Mouse (Mus musculus) effector memory CD4-positive, alpha-beta T cell, adult 5 months (primary cell): Measurements from ENCODE around the gene Gm28510. TPM values are rescaled to one million over a fixed set of nuclear protein-coding genes. Genes with fewer than 3 reads are reported as not detected.

Source experiments
- polyA plus RNA-seq: library from polyadenylated mRNA; unstranded; fragments of 100-300 nt; shearing (Covaris generic); gene quantifications from one replicate; pipeline ENCODE4 v1.2.1, GENCODE M21; 2017

The Gm28510 gene
- polyA plus RNA-seq: not detected

GRCm38 (mm10) chrY:10412437-10412836 lies at the start of gene Gm28510:
Gene Gm28510 (plus strand): TSS chrY:10412737.

Other genes with a start within 250 kb of the Gm28510 start
- not detected for gene Gm20834, start 88.1 kb upstream of the Gm28510 start, polyA plus RNA-seq
- gene Gm20737, start 123.3 kb downstream of the Gm28510 start, polyA plus RNA-seq: not detected
- gene Gm21775, start 140.7 kb downstream of the Gm28510 start, polyA plus RNA-seq: not detected
- gene Gm21900, start 203.6 kb downstream of the Gm28510 start, polyA plus RNA-seq: not detected